Mouse (Mus musculus): ENCODE data around the gene Ralgps1. TPM values are rescaled to one million over a fixed set of nuclear protein-coding genes. Genes with fewer than 3 reads are reported as not detected.

Gene Ralgps1
- total and polyA plus RNA-seq, 3 experiments, result 0.89 to 2.6 TPM; not detected in 1

- Histone ChIP-seq H3K4me1 (ENCODE audit: control insufficient read depth in 1 of 2, insufficient read depth in 2 of 2, low read length in 2 of 2) (no peaks in the 10 kb centered on the region), H3K9ac (ENCODE audit: control insufficient read depth, low read depth, low read length, poor library complexity, severe bottlenecking) (no peak overlapping the region), H3K27ac (ENCODE audit: control insufficient read depth, low read depth, low read length) (no peak overlapping the region), H3K27me3 (ENCODE audit: control insufficient read depth in 1 of 2, insufficient read depth in 2 of 2, low read length in 2 of 2) (no peaks in the 10 kb centered on the region), H3K4me3 (ENCODE audit: control insufficient read depth in 1 of 2, insufficient read depth in 1 of 2, low read depth in 2 of 2, low read length in 2 of 2) (no peak overlapping the region), H3K79me2 (ENCODE audit: control insufficient read depth, insufficient read depth, low read length, poor library complexity) (no peaks in the 10 kb centered on the region), H3K36me3 (ENCODE audit: control insufficient read depth in 1 of 2, insufficient read depth in 2 of 2, low read length in 2 of 2) (no peaks in the 10 kb centered on the region), H3K9me3 (replicated peaks; ENCODE audit: insufficient read depth, low read length) (no peaks in the 10 kb centered on the region)
- TF ChIP-seq KAT2A (conservative IDR thresholded peaks at IDR 0.05; ENCODE audit: low read depth, low read length) (no peak), ZMIZ1 (IDR thresholded peaks at IDR 0.05; ENCODE audit: low read depth, low read length) (no peak), NRF1 (IDR thresholded peaks at IDR 0.05; ENCODE audit: insufficient read depth, low read depth, low read length, poor library complexity, severe bottlenecking) (no peak), ETS1 (IDR thresholded peaks at IDR 0.05; ENCODE audit: low read depth, low read length) (no peak), MAFK (IDR thresholded peaks at IDR 0.05; ENCODE audit: borderline replicate concordance, low read depth, low read length) (no peak), BHLHE40 (IDR thresholded peaks at IDR 0.05; ENCODE audit: borderline replicate concordance, low read depth, low read length) (no peak), CTCF (IDR thresholded peaks at IDR 0.05 in 2 of 3, conservative IDR thresholded peaks at IDR 0.05 in 1 of 3; ENCODE audit: control insufficient read depth in 1 of 3, insufficient read depth in 1 of 3, low read depth in 2 of 3, low read length in 3 of 3, poor library complexity in 1 of 3, severe bottlenecking in 1 of 3) (no peak), CHD2 (IDR thresholded peaks at IDR 0.05; ENCODE audit: low read length) (no peak), MXI1 (IDR thresholded peaks at IDR 0.05; ENCODE audit: low read depth, low read length) (no peak), HCFC1 (IDR thresholded peaks at IDR 0.05; ENCODE audit: low read depth, low read length) (no peak)
- DNase-seq (ENCODE audit: low read depth, low spot score), result no peak
Observed at GRCm38 (mm10) chr2:33165710-33166374, 205.4 kb downstream of the Ralgps1 start.

DNA sequence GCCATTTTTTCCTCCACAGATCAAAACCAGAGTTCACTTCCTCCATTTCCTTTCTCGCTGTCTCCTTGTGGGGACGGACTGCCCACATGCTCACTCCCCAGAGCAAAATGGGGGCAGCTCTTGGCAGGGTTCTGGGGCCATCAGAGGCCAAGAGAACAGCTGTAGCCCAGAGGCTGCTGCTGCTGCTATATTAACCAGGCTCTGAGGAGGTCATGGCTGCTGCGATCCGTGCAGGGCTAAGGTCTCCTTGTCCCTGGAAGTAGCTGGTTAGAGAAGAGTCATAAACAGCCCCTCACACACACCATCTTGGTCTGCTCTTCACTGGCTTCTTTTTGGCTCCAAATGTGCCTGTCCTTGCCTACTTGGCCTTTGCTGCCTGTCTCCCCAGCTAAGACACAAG is 206.1 kb downstream of the Ralgps1 start:
- no peaks in the 10 kb centered on the region for H3K4me1 ChIP-seq (ENCODE audit: control insufficient read depth in 1 of 2, insufficient read depth in 2 of 2, low read length in 2 of 2)
- TF ChIP-seq ZMIZ1 (IDR thresholded peaks at IDR 0.05; ENCODE audit: low read depth, low read length) (no peak), POLR2AphosphoS5 (IDR thresholded peaks at IDR 0.05; ENCODE audit: borderline replicate concordance, low read depth, low read length) (no peak), POLR2AphosphoS2 (IDR thresholded peaks at IDR 0.05; ENCODE audit: low read length) (no peak), SIN3A (IDR thresholded peaks at IDR 0.05; ENCODE audit: low read length) (no peak), JUND (IDR thresholded peaks at IDR 0.05; ENCODE audit: low read depth, low read length) (no peak), RAD21 (IDR thresholded peaks at IDR 0.05; ENCODE audit: low read depth, low read length) (no peak), E2F4 (IDR thresholded peaks at IDR 0.05; ENCODE audit: borderline replicate concordance, low read depth, low read length) (no peak), MXI1 (IDR thresholded peaks at IDR 0.05; ENCODE audit: low read depth, low read length) (no peak)
- H3K27me3 ChIP-seq (ENCODE audit: control insufficient read depth in 1 of 2, insufficient read depth in 2 of 2, low read length in 2 of 2), result no peaks in the 10 kb centered on the region
- H3K27ac ChIP-seq (ENCODE audit: control insufficient read depth, low read depth, low read length), result no peak overlapping the region
- no peak overlapping the region for H3K9ac ChIP-seq (ENCODE audit: control insufficient read depth, low read depth, low read length, poor library complexity, severe bottlenecking)
- no peak for DNase-seq (ENCODE audit: low read depth, low spot score)
- no peaks in the 10 kb centered on the region for H3K36me3 ChIP-seq (ENCODE audit: control insufficient read depth in 1 of 2, insufficient read depth in 2 of 2, low read length in 2 of 2)
- no peaks in the 10 kb centered on the region for H3K79me2 ChIP-seq (ENCODE audit: control insufficient read depth, insufficient read depth, low read length, poor library complexity)
- no peak overlapping the region for H3K4me3 ChIP-seq (ENCODE audit: control insufficient read depth in 1 of 2, insufficient read depth in 1 of 2, low read depth in 2 of 2, low read length in 2 of 2)
- no peaks in the 10 kb centered on the region for H3K9me3 ChIP-seq (replicated peaks; ENCODE audit: insufficient read depth, low read length)

Measured in MEL (cell line).